Mouse (Mus musculus) ES-Bruce4 (cell line): ENCODE results near the gene Ankra2. TPM values are rescaled to one million over a fixed set of nuclear protein-coding genes. Genes with fewer than 3 reads are reported as not detected.

Experiments
- H3K27ac ChIP-seq: 2 replicates; pipeline ENCODE4 v1.5.1; 2012; ENCODE audit warnings: low read length, inconsistent platforms; ENCODE audit not compliant: insufficient read depth
- H3K27me3 ChIP-seq: 2 replicates; pipeline ENCODE4 v1.6.1; 2012; ENCODE audit warnings: mild to moderate bottlenecking, low read length, inconsistent platforms; ENCODE audit not compliant: control insufficient read depth, poor library complexity, insufficient read depth, severe bottlenecking
- H3K36me3 ChIP-seq: 2 replicates; pipeline ENCODE4 v1.6.1; 2012; ENCODE audit warnings: inconsistent platforms, mild to moderate bottlenecking, low read length, moderate library complexity; ENCODE audit not compliant: control insufficient read depth, poor library complexity, insufficient read depth, severe bottlenecking
- H3K4me1 ChIP-seq: one replicate; pipeline ENCODE4 v1.8.1; 2011; ENCODE audit warnings: low read length; ENCODE audit not compliant: control insufficient read depth, insufficient read depth
- H3K4me3 ChIP-seq: 2 replicates; pipeline ENCODE4 v1.5.1; 2011; ENCODE audit warnings: low read depth, mild to moderate bottlenecking, low read length
- H3K9ac ChIP-seq: 2 replicates; pipeline ENCODE4 v1.6.1; 2012; ENCODE audit warnings: low read depth, mild to moderate bottlenecking, inconsistent platforms; ENCODE audit not compliant: poor library complexity, severe bottlenecking
- H3K9me3 ChIP-seq: replicated peaks from 2 replicates; pipeline ENCODE4 v1.6.1; 2012; ENCODE audit warnings: mild to moderate bottlenecking, low read length, inconsistent platforms; ENCODE audit not compliant: control insufficient read depth, poor library complexity, insufficient read depth, severe bottlenecking
- CTCF ChIP-seq: IDR thresholded peaks from one replicate; pipeline ENCODE4 v1.8.1; 2011; ENCODE audit warnings: low read depth, low read length
- EP300 ChIP-seq: IDR thresholded peaks from 2 replicates; pipeline ENCODE4 v1.6.1; 2011; ENCODE audit warnings: low read depth, low read length; ENCODE audit not compliant: insufficient read depth
- POLR2A ChIP-seq: IDR thresholded peaks from one replicate; pipeline ENCODE4 v1.8.1; 2011; ENCODE audit warnings: low read length; ENCODE audit not compliant: insufficient read depth
- polyA plus RNA-seq: library from polyadenylated mRNA; stranded (reverse); fragments of >200 nt; gene quantifications from 2 replicates; pipeline ENCODE4 v1.2.4, GENCODE M21; 2011; ENCODE audit warnings: low read depth; ENCODE audit not compliant: missing spikeins, insufficient read depth, insufficient read length

The Ankra2 gene
- polyA plus RNA-seq, 1 experiment, result 34.6 TPM

DNA sequence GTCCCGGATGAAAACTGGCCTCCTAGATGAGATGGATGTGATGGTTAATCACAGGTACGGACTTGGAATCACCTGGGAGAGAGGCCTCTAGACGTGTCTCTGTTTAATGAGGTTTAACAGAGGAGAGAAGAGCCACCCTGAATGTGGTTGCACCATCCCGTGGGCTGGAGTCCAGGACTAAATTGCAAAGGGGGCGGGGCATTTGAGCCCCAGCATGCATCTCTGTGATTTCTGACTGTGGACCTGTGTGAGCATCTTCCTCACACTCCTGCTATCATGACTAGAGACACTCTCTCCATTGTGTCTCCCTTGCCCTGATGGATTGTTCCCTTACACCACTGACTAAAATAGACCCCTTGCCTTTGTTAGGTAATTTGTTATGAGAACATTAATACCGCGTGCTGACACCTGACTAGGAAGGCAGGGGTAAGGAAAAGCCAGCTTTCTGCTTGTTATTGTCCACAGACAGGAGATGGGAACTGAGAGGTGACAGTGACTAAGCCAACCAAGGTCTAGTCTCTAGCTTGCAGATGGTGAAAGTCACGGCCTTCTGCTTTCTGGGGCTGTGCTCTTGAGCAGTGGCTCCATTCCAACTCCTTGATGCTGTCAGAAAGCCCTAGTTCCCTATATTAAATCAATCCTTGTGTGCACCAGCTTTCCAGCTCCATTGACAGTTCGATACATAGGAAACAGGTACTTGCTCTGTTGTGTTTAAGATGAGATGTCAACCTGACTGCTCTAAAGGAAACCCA, 21.2 kb upstream of the Ankra2 start:
- H3K4me3 ChIP-seq, result no peak overlapping the region
- TF ChIP-seq POLR2A, result no peak
- TF ChIP-seq EP300, result no peak
- TF ChIP-seq CTCF, result no peak
- no peaks in the 10 kb centered on the region for H3K9me3 ChIP-seq
- no peak overlapping the region for H3K27ac ChIP-seq
- 0 out of 2 replicates have a peak, but pooled peaks cover 3% of the 10 kb centered on the region for H3K36me3 ChIP-seq
- no peaks in the 10 kb centered on the region for H3K4me1 ChIP-seq
- no peaks in the 10 kb centered on the region for H3K27me3 ChIP-seq
- no peak overlapping the region for H3K9ac ChIP-seq

DNA sequence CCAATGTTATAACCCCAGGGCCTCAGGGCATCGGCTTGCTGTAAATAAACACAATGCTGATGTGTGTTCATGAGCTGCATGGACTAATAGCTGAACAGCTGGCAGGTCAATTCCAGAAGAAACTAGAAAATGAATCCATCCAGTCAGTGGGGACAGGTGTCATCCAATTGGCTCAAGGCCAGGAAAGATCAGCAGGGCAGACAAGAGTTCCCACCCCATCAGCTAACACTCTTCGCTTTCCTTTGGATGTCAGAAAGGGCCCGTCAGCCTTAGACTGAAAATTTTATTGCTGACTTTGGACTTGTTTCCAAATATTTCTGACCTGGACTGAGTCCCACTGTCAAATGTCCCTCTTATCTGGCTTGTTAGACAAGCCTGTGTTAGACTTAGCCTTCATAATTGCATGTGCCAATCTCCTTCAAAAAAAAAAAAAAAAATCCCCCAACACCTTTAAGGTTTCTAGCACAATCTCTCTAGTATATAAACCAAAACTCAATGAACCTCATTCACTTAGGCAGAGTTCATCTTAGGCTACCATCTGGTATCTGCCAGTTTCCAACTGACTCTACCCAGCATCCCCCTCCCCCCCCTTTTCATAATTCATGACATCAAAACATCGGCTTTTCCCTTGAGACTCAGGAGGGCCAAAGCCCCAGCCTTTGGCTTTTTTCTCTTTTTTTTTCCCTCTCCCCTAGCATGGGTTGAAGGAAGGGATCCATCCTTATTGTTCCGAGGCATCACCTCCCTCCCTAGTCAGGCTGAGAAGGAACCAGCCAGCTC, 18.1 kb upstream of the Ankra2 start:
- Histone ChIP-seq H3K4me3 (no peak overlapping the region), H3K4me1 (no peaks in the 10 kb centered on the region), H3K27ac (no peak overlapping the region), H3K27me3 (no peaks in the 10 kb centered on the region), H3K9me3 (no peaks in the 10 kb centered on the region), H3K36me3 (peaks cover 25% of the 10 kb centered on the region), H3K9ac (no peak overlapping the region)
- no peak for TF ChIP-seq POLR2A
- no peak for TF ChIP-seq CTCF
- no peak for TF ChIP-seq EP300

DNA sequence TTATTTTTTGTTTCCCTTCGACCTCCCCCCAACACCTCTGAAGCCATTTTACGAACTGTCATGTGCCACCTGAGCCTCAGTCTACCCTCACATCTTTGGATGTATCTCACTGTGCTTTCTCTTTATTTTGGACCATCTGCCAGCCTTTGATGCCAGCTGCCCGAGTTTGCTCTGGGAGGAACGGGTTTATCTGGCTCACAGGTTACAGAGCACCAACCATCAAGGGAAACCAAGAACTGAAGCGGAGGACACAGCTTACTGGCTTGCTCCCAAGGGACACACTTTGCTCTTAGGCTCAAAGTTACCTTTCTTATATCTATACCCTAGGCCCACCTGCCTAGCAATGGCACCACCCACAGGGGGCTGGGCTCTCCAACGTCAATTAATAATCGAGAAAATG, 17.5 kb upstream of the Ankra2 start:
- Histone ChIP-seq H3K4me3 (no peak overlapping the region), H3K9ac (no peak overlapping the region), H3K27me3 (no peaks in the 10 kb centered on the region), H3K4me1 (no peaks in the 10 kb centered on the region), H3K36me3 (peaks cover 31% of the 10 kb centered on the region), H3K9me3 (no peaks in the 10 kb centered on the region), H3K27ac (no peak overlapping the region)
- TF ChIP-seq CTCF, result no peak
- TF ChIP-seq EP300, result no peak
- no peak for TF ChIP-seq POLR2A

DNA sequence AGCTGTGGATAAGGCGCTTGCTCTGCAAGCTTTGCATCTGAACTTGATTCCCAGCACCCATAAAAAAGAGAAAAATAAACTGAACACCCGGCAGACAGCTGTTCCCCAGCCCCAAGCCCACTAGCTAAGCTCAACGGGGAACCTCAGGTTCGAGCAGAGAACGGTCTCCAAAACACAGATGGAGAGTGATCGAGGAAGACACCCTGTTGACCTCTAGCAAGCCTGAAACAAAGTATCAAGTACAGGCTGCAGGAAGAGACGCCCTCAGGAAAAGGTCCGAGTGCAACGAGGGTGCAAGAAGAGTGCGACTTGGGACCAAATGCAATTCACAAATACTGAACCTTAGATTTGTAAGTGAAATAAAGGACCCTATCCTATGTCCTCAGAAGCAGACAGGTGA, 13.3 kb upstream of the Ankra2 start:
- H3K4me1 ChIP-seq, result no peaks in the 10 kb centered on the region
- H3K36me3 ChIP-seq, result peaks cover 61% of the 10 kb centered on the region
- no peak overlapping the region for H3K27ac ChIP-seq
- TF ChIP-seq EP300 (no peak), CTCF (no peak), POLR2A (no peak)
- H3K27me3 ChIP-seq, result no peaks in the 10 kb centered on the region
- no peak overlapping the region for H3K9ac ChIP-seq
- no peak overlapping the region for H3K4me3 ChIP-seq
- no peaks in the 10 kb centered on the region for H3K9me3 ChIP-seq

DNA sequence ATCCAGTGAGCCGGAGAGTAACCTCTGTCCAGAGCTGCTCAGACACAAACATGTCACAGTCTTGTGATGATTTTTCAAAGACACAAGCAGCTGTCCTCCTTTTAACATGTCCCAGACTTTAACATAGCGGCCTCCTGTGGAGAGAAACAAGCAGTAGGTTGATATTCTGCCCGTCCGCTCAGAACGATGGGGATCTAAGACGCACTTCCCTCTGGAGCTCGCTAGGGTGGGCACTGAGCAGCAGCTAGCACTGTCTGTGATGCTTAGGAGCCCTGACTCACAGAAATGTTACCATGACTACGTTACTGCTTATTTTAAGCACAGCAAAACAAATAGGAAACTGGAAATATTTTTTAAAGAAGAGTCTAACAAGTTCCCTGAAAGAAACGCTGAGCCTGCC, 8.0 kb upstream of the Ankra2 start:
- no peak overlapping the region for H3K9ac ChIP-seq
- H3K4me1 ChIP-seq, result no peaks in the 10 kb centered on the region
- peaks cover 64% of the 10 kb centered on the region for H3K36me3 ChIP-seq
- H3K27me3 ChIP-seq, result no peaks in the 10 kb centered on the region
- H3K9me3 ChIP-seq, result no peaks in the 10 kb centered on the region
- no peak overlapping the region for H3K27ac ChIP-seq
- no peak overlapping the region for H3K4me3 ChIP-seq
- TF ChIP-seq EP300 (no peak), POLR2A (no peak), CTCF (no peak)
